Mouse (Mus musculus): ENCODE measurements at regions not wholly inside any gene's neighbourhood (a gene's known extent, or its start where the extent isn't known, plus 50 kb on each side); places are given as distances from the start of the nearest gene placed in this dataset.

DNA sequence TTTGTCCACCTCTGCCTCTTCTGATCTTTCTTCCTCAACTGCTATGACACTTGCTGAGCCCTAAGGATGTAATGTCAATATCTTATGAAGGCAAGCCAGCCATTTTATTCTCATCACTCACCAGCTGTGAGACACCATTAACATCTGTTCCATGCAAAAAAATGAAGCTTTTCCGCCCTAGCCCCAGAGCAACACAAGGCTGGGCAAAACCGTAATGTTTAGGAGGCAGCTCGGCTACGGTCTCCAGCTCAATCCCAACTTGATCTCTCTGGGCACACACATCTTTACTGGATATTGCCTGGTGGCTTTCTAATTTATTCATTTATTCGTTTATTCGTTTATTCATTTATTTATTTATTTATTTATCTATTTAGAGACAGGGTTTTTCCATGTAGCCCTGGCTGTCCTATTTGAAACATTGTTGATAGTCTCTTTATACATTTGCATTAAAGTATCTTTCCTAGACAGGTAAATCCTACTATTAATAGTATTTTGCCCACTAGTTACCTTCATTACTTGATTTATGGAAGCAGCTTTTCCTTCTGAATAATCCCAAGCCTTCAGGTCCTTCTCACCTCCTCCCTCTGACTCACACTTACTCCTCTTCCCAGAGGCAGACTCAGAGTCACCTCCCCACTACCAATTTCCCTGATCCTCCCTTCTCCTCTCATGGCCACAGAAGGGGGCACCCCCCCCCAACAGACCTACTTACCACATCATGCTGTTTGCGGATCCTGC, 99.9 kb upstream of the Cpm start:
- no peak for ATAC-seq (ENCODE audit: poor library complexity, severe bottlenecking)

DNA sequence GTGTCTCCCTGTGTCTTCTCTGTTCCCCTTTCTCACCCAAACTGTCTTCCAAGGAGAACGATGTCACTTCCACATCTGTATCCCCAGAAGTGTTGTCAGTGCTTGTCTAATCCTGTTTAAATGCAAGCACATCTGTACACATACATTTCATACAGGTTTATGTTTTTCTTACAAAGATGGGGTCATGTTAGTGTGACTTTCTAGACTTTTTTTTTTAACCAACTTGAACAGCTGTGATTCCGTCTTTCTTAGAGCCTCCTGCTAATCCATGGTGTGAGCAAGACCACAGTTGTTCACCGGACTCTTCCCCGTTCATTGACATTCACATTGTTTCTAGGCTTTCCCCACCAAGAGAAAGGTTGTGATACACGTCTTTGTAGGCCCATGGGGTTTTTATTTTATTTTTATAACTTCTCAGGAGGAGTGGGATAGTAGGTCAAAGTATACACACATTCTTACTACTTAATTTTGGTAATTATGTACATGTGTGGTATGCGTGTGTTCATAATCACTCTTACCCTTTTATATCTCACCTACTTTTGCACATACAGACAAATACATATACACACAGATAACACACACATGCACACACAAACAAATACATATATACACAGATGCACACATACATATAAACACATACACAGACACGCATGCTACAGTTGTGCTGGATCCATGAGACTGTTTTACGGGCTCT, 100.6 kb upstream of the Cpm start:
- no peak for ATAC-seq (ENCODE audit: poor library complexity, severe bottlenecking)

GRCm38 (mm10) chr10:117527979-117528378, 101.3 kb upstream of the Cpm start:
- ATAC-seq (ENCODE audit: poor library complexity, severe bottlenecking): no peak

GRCm38 (mm10) chr10:117527243-117527642, 102.1 kb upstream of the Cpm start:
- ATAC-seq (ENCODE audit: poor library complexity, severe bottlenecking): no peak

GRCm38 (mm10) chr10:117526834-117527188, 102.5 kb upstream of the Cpm start:
- ATAC-seq (ENCODE audit: poor library complexity, severe bottlenecking): no peak

DNA sequence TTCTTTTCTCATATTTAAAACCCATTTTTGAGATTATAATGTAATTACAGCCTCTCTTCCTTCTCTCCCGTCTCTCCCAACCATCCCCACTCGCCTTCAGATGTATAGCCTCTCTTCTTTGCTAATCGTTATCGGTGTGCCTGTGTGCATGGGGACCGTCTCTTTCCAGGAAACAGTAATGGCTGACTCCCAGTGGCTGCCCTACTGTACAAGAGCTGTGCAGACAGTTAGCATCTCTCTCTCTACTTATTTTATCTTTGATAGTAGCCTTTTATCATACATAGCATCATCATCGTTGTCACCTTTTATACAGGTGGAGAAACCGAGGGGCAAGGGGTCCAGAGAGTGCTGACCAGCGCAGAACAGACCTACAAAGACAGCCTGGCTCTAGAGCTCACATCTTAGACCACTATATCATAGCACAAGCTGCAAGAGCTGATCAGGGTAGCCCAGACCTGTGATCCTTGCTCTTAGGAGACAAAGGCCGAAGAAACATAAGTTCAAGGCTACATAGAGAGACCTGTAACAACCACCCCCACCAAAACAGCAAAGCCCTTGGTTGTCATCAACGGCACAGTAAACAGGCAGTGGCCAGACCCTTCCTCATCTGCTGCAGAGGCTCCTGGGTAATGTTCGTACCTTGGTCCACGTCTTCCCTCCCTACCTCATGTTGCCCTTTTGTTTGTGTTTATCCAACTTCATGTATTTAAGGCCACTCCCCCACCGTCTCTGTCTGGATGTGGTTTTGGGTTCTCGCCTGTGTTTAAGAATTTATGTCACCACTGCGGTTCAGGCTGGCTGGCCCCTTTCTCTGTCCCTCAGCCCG, 103.1 kb upstream of the Cpm start:
- ATAC-seq (ENCODE audit: poor library complexity, severe bottlenecking): no peak

DNA sequence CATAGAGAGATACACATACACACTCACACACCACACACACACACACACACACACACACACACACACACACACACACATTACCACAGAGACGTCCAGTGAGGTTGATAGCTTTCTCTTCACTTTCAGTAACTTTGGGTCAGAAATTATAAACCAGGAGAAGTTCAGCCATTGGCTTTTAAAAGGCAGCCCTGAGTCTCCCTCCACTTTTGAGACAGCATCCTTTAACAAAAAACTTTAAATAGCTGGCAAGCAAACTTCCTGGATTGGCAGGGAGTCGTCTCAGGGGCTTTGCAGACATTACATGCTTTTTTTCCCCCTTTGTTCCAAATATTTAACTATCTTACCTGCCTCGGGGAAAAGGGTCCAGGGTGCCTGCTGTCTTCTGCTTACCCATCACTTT, 103.7 kb upstream of the Cpm start:
- ATAC-seq (ENCODE audit: poor library complexity, severe bottlenecking): no peak

DNA sequence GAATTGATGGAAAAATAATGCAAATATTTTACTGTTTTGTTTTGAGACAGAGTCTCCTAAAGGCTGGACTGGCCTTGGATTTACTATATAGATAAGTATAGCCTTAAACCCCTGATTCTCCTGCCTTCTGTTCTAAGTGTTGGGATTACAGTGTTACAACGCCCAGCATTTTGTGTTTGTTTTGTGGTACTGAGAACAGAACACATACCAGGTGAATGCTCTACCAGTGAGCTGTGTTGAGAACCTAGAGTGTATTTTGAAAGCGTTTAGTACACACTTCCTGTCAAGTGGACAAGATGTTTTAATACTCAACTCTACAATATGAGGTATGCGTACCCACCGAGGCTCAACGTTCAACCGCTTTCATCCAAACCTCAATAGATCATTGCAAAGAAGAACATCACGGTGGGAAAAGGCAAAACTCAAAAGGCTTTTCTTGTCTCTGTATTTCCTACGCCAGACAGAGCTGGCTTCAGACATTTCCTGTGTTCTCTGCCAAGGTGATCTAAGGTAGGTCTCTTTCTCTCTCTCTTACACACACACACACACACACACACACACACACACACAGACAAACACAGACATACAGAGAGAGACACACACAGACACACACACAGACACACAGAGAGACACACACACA, 104.3 kb upstream of the Cpm start:
- no peak for ATAC-seq (ENCODE audit: poor library complexity, severe bottlenecking)

- ATAC-seq (ENCODE audit: poor library complexity, severe bottlenecking): no peak
These were observed 105.2 kb upstream of the Cpm start for GRCm38 (mm10) chr10:117524101-117524500.

GRCm38 (mm10) chr10:117522906-117523829, 106.1 kb upstream of the Cpm start:
- ATAC-seq (ENCODE audit: poor library complexity, severe bottlenecking): no peak

DNA sequence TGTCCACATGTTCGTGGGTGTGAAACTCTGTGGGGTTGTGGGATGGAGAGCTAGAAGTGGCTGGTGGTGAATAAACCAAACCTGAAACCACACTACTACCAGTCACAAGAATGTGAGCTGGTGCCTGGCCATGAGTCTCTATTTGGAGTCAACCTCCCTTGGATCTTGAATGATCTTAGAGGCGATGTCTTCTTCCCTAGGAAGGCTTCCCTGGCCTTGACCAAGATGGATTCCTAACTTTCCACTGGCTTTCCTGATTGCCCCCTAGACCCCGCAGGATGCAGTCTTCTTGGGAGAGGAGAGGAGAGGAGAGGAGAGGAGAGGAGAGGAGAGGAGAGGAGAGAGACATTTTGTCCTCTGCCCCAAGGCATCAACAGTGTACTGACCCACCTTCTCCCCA, 106.9 kb upstream of the Cpm start:
- ATAC-seq (ENCODE audit: poor library complexity, severe bottlenecking): no peak

GRCm38 (mm10) chr10:117521315-117522270, 107.7 kb upstream of the Cpm start:
- ATAC-seq (ENCODE audit: poor library complexity, severe bottlenecking): no peak

- ATAC-seq (ENCODE audit: poor library complexity, severe bottlenecking): no peak
These were observed 108.6 kb upstream of the Cpm start for GRCm38 (mm10) chr10:117520536-117521314.

DNA sequence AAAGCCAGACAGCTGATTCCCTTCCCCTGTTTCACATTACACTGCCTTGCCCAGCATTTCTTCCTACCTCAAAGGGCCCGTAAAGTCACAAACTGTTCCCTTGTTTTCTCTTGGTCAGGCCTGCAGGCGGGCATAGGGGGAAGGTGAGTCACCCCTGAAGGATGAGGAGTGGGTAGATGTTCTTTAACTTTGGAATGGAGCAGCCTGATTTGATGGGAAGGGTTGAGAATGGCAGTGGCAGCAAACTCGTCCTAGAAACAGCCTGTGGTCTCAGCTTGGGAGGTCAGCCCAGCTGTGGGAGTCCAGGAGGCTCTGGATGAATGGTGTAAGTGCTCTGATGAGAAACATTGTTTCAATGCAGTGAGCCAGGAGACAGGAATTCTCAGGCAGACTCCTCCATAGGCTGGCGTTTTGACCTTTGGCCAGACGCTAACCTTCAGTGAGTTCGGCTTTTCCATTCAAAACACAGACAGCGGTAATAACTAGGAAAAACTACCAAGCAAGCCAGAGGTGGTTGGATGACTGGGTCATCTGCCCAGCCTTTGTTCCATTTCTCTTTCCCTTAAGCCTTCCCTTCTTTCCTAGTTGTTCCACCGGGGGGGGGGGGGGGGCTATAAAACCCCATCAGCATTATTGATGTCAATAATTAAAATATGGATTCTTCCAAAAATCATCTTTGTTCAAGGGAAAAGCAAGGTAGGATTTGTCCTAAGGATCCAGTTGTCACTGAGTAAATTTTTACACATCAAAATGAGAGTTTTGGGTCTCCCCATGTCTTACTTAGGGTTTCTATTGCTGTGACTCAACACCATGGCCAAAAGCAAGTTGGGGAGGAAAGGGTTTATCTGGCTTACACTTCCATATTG, 109.4 kb upstream of the Cpm start:
- no peak for ATAC-seq (ENCODE audit: poor library complexity, severe bottlenecking)

- no peak for ATAC-seq (ENCODE audit: poor library complexity, severe bottlenecking)
These were observed 110.3 kb upstream of the Cpm start for GRCm38 (mm10) chr10:117518793-117519669.

All from megakaryocyte, adult 5-6 weeks (primary cell).